Mouse (Mus musculus): ENCODE results near the gene Pla2g4a. TPM values are rescaled to one million over a fixed set of nuclear protein-coding genes. Genes with fewer than 3 reads are reported as not detected.

Gene Pla2g4a
- total RNA-seq, 2 experiments from 2014 or later: 10.0 to 10.4 TPM

DNA sequence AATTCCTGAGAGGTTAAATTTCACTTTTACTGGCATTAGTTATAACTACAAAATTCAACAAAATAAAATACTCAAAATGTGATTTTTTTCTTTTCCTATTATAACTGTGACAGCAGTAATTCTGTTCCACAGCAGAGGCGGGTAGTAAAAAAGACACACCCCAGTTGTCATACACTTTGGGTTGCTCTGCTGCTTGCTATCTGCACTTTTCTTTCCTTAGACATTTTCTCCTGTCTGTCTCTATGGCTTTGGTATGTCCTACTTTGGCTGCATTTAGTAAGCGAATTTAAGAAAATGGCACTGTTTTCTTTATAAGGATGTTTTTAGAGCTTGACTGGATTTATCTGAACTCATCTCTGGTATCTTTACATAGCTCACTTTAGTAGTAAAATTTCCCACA lies 98.9 kb downstream of the Pla2g4a start:
- ATAC-seq (replicated peaks; ENCODE audit: low FRiP score, poor library complexity, severe bottlenecking): no peak

DNA sequence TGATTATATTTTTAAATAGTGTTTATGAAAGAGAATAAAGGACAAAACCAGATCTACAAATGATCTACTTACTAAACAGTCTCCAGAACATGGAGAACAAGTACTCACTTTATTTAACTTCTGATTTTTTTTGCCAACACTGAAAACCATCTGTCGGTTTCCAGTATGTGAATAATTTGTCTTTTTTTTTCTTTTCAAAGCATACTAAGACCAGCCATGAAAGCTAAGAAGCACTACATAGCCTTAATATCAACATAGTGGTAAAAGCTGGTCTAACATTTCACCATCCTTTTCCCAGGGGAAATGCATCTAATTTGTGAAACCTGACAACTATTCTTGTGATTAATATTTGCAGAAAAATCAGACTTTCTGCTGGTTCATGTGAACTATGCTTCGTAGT lies 99.5 kb downstream of the Pla2g4a start:
- no peak for ATAC-seq (replicated peaks; ENCODE audit: low FRiP score, poor library complexity, severe bottlenecking)

DNA sequence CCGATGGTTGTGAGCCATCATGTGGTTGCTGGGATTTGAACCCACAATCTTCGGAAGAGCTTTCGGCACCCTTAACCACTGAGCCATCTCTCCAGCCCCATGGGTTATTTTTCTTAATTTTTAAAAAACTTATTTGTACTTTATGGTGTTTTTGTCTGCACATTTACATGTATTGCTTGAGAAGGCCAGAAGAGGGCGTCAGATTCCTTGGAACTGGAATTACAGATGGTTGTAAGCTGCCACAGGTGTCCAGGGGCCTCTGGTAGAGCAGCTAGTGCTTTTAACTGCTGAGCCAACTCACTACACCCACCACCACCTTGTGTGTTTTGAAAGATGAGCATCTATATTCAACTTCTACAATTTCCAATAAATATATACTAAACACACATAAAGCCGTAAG lies 102.4 kb downstream of the Pla2g4a start:
- ATAC-seq (replicated peaks; ENCODE audit: low FRiP score, poor library complexity, severe bottlenecking): no peak

- ATAC-seq (replicated peaks; ENCODE audit: low FRiP score, poor library complexity, severe bottlenecking): no peak
Measured at GRCm38 (mm10) chr1:149856720-149857119, 104.4 kb downstream of the Pla2g4a start.

GRCm38 (mm10) chr1:149855581-149855980 lies 105.5 kb downstream of the Pla2g4a start:
- ATAC-seq (replicated peaks; ENCODE audit: low FRiP score, poor library complexity, severe bottlenecking): no peak

- ATAC-seq (replicated peaks; ENCODE audit: low FRiP score, poor library complexity, severe bottlenecking): no peak
Measured at GRCm38 (mm10) chr1:149854867-149855266, 106.2 kb downstream of the Pla2g4a start.

GRCm38 (mm10) chr1:149846655-149847054 lies 114.4 kb downstream of the Pla2g4a start:
- ATAC-seq (replicated peaks; ENCODE audit: low FRiP score, poor library complexity, severe bottlenecking): no peak

DNA sequence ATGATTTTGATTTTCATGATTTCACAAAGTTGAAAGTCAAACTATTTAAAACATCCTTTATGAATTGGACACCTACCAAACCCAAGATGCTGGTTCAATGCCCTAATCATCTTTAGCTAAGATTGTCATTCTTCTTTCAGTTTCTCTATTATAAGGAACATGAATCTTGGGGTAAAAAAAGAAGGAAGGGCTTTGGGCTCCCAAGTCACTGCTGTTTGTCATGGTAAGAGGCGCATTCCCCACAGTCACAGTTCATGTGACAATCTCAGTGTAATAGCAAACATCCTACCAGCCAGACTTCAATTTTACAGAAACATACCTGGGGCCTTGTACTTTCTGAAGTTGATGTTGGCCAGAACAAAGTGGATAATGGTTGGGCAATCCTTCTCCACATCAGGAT lies 119.2 kb downstream of the Pla2g4a start:
- ATAC-seq (replicated peaks; ENCODE audit: low FRiP score, poor library complexity, severe bottlenecking): no peak

DNA sequence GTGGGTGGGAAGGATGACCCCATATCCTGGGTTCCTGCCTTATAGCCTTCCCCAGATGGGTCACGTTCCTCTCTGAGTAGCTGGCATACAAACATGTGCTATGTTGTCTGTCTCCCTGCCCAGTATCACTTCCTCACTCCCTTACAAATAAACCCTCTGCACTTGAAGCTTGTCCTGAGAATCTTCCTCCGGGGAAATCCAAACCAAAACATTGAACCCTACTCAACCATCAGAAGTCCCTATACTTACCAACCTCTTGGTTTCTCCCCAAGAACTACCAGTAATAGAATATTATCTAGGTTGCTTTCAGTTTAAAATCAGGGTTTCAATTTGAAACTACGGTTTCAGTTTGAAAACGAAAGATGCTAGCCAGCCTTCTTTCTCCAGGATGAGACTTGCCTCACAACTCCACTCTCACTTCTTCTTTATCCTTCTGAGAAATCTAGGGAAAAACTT lies 120.1 kb downstream of the Pla2g4a start:
- ATAC-seq (replicated peaks; ENCODE audit: low FRiP score, poor library complexity, severe bottlenecking): no peak

DNA sequence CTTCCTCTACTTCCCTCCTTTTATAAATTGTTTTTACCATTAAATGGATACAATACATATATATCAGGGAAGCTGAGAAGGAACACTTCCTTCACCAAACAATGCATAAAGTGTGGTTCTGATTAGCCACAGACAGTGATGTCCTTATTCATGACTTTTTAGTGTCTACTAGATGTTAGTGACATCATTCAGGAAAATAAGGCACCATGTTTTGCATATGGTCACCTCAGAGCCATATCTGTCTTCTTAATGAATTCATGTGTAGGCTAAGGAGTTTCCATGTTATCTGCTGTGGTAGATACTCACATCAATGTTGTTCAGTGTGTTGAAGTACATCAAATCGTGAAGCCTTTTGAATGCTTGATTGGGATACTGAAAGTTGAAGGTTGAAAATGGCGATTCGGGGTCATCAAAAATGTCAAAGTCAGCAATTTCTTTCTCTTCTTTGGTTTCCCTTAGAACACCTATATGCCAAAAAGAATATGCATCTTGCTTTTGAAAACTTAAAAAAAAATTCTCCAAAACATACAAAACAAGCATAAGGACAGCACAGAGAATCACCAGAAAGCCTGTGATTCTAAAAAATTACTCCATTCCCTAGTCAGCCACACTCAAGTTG lies 120.7 kb downstream of the Pla2g4a start:
- ATAC-seq (replicated peaks; ENCODE audit: low FRiP score, poor library complexity, severe bottlenecking): no peak

DNA sequence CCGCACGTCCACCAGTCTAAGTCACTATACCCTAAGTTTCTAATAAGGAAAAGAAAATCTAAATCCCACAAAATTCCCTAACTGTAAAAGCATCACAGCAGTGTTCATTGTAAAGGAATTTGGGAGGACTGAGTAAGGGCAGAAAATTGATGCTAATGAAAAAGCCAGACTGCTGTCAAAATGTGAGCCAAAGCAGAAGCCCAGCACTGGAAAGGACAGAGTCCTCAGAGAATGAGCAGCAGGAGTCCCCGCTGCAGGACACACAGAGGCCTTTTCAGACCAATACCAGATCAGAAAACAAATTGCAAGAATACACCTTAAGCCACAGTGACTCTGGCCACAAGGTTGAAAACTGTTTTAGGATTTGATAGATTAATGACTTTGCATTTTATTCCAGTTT lies 124.6 kb downstream of the Pla2g4a start:
- no peak for ATAC-seq (replicated peaks; ENCODE audit: low FRiP score, poor library complexity, severe bottlenecking)

DNA sequence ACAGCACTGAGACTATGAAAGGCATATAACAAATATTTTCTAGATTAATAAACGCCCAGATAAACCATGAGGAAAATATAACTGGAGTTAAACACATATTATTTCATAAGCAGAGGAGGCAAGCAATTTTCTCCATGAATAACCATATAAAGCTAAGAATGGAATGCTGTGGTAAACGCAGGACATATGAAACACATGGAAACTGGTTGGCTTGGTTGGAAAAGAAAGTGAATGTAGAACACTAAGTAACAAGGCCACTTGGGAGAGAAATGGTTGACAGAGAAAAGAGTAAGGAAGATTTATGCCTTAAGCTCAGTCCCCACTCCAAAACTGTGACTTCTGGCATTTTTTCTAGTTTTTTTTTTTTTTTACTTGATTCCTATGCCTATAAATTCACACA lies 127.2 kb downstream of the Pla2g4a start:
- ATAC-seq (replicated peaks; ENCODE audit: low FRiP score, poor library complexity, severe bottlenecking): no peak

- no peak for ATAC-seq (replicated peaks; ENCODE audit: low FRiP score, poor library complexity, severe bottlenecking)
Measured at GRCm38 (mm10) chr1:149832952-149833351, 128.1 kb downstream of the Pla2g4a start.

DNA sequence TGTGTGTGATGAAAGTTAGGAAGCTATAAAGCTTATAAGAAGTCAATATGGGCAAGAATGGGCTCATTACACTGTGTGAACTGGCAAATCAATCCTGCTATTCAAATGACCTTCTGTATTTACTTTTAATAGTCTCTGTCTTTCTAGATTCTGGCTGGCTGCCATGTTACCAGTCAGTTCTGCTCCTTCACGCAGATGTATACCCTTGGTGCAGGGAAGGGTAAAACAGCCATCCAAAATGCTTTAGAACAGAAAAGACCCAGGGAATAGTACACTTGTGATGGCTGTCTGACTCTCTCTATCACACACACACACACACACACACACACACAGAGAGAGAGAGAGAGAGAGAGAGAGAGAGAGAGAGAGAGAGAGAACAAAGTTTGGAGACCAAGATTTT lies 128.6 kb downstream of the Pla2g4a start:
- no peak for ATAC-seq (replicated peaks; ENCODE audit: low FRiP score, poor library complexity, severe bottlenecking)

DNA sequence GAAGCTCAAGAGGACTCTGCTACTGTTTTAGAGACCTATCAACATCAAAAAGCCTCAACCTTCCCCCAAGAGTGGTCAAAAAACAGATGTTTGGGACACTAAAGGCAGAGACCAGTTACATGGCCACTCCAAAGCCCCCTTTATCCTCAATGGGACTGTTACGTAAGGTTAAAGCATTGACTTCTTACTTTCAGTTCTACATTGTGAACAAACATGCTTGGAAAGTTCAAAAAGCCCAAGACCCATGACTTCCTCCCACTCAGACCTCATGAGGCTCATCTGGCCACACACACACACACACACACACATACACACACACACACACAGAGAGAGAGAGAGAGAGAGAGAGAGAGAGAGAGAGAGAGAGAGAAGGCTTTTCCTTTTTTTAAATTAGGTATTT lies 130.0 kb downstream of the Pla2g4a start:
- ATAC-seq (replicated peaks; ENCODE audit: low FRiP score, poor library complexity, severe bottlenecking): no peak

GRCm38 (mm10) chr1:149813616-149814345 lies 147.3 kb downstream of the Pla2g4a start:
- no peak for ATAC-seq (replicated peaks; ENCODE audit: low FRiP score, poor library complexity, severe bottlenecking)

- no peak for ATAC-seq (replicated peaks; ENCODE audit: low FRiP score, poor library complexity, severe bottlenecking)
Measured at GRCm38 (mm10) chr1:149809527-149809926, 151.6 kb downstream of the Pla2g4a start.

Other genes with a start within 250 kb of the Pla2g4a start
- gene Ptgs2, start 138.7 kb upstream of the Pla2g4a start, total RNA-seq (2015; ENCODE audit: low replicate concordance): 0.42 TPM in 1 of 2 replicates, not detected in the other
- gene Ptgs2, start 138.7 kb upstream of the Pla2g4a start, total RNA-seq (2017; ENCODE audit: low replicate concordance): 0.09 and 0.28 TPM in 2 replicates

Data from erythroblast, adult 5-6 weeks (primary cell).